Mouse (Mus musculus): ENCODE measurements around the gene Aldh16a1.
"Not testable (repeated sequence)": the region's sequence is repeated elsewhere in the genome, so short reads cannot be mapped to it uniquely, and the experiment has no call there.

Gene Aldh16a1

DNA sequence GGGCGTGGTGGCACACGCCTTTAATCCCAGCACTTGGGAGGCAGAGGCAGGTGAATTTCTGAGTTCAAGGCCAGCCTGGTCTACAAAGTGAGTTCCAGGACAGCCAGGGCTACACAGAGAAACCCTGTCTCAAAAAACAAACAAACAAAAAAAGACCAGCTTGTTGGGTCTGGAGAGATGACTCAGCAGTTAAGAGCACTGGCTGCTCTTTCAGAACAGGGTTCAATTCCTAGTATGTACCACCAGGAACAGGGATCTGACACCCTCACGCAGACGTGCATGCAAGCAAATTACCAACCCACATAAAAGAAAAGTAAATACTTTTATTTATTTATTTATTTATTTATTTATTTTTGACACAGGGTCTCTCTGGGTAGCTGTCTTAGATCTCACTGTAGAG lies 44.3 kb downstream of the Aldh16a1 start:
- DNase-seq: not testable (repeated sequence)

GRCm38 (mm10) chr7:45107052-45107645 lies 47.2 kb downstream of the Aldh16a1 start:
- no peak for DNase-seq

GRCm38 (mm10) chr7:45106441-45106840 lies 47.9 kb downstream of the Aldh16a1 start:
- DNase-seq: peak; percentile 54

GRCm38 (mm10) chr7:45105491-45105890 lies 48.9 kb downstream of the Aldh16a1 start:
- no peak for DNase-seq

DNA sequence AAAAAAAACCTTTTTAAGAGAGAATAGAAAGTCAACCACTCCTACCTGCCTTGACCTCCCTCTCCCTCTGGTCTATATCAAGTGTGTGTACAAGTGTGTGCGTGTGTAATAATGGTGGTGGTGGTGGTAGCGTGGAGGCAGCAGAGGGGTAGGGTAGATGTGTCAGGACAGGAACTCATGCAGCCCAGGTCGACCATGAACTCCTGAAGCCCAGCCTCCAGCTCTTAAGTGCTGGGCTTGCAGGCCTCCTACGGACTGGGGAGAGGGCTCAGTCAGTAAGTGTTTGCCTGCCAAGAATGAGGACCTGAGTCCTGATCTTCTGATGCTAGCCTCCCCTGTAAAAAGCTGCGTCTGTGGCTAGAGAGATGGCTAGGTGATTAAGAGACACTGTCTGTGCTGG lies 49.4 kb downstream of the Aldh16a1 start:
- DNase-seq: no peak

GRCm38 (mm10) chr7:45103652-45104180 lies 50.7 kb downstream of the Aldh16a1 start, which contains the start of gene Fcgrt:
Fcgrt (minus strand) TSS chr7:45103851.
- DNase-seq: no peak

GRCm38 (mm10) chr7:45102940-45103585 lies 51.3 kb downstream of the Aldh16a1 start:
- DNase-seq: no peak

GRCm38 (mm10) chr7:45102441-45102840 lies 51.9 kb downstream of the Aldh16a1 start:
- no peak for DNase-seq

- DNase-seq: no peak
Measured at GRCm38 (mm10) chr7:45100046-45100445, 54.3 kb downstream of the Aldh16a1 start.

- DNase-seq: no peak
Measured at GRCm38 (mm10) chr7:45098541-45099240, 55.7 kb downstream of the Aldh16a1 start.

- DNase-seq: no peak
Measured at GRCm38 (mm10) chr7:45097479-45097878, 56.9 kb downstream of the Aldh16a1 start.

DNA sequence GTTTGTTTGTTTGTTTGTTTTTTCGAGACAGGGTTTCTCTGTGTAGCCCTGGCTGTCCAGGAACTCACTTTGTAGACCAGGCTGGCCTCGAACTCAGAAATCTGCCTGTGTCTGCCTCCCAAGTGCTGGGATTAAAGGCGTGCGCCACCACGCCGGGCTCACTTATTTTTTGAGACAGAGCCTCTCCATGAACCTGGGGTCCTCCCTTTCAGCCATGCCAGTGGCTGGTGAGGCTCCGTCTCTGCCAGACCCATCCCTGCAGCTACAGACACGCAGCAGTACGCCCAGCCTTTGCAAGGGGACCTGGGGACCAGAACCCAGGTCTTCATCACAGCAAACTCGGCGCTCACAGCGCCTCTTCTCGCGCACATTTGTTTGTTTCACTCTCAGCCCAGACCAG lies 58.4 kb downstream of the Aldh16a1 start:
- not testable (repeated sequence) for DNase-seq

GRCm38 (mm10) chr7:45095367-45095766 lies 59.0 kb downstream of the Aldh16a1 start:
- no peak for DNase-seq

GRCm38 (mm10) chr7:45094121-45094520 lies 60.3 kb downstream of the Aldh16a1 start:
- DNase-seq: peak; percentile 76

DNA sequence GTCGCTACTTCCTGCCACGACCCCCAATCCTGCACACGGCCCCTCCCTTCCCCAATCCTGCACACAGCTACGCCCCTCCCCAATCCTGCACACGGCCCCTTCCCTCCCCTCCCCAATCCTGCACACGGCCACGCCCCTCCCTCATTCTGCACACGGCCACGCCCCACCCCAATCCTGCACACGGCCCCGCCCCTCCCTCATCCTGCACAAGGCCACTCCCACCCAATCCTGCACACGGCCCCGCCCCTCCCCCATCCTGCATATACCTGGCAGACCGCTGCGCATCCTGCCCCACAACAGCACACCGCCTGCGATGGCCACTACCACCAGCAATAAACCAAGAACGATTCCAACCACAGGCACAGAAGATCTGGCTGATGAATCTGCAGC lies 60.9 kb downstream of the Aldh16a1 start:
- peak; percentile 74 for DNase-seq

DNA sequence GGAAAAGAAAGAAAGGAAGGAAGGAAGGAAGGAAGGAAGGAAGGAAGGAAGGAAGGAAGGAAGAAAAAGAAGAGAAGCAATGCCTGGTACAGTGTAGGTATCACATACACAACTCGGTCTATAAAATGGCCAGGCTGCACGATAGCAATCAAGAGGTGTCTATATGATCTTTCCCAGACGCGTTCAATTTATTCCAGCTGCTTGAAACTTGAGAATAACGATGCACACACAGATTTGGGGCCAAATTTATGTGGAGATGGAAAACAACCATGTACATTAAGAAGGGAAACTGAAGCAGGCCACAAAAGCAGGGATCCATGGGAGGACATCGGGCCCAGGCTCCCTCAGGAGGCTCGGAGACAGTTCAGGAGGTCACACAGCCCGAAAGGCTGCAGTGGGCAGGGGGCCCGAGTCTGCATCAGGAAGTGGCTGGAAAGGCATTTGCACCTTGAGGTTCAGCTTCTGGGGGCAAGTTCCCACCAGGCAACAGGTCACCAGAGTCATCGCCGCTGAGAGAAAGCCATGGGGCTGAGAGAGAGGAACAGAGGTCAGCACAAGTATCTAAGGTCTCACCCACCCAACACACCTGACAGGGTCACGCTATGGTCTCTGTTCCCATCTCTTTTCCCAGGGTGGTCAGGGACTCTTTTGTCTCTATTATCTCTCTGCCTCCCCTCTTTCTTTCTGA lies 61.4 kb downstream of the Aldh16a1 start:
- DNase-seq: no peak

- DNase-seq: peak; percentile 97
Measured at GRCm38 (mm10) chr7:45092048-45092447, 62.3 kb downstream of the Aldh16a1 start, which contains the start of gene Rcn3. Rcn3 (minus strand) TSS chr7:45092221.

DNA sequence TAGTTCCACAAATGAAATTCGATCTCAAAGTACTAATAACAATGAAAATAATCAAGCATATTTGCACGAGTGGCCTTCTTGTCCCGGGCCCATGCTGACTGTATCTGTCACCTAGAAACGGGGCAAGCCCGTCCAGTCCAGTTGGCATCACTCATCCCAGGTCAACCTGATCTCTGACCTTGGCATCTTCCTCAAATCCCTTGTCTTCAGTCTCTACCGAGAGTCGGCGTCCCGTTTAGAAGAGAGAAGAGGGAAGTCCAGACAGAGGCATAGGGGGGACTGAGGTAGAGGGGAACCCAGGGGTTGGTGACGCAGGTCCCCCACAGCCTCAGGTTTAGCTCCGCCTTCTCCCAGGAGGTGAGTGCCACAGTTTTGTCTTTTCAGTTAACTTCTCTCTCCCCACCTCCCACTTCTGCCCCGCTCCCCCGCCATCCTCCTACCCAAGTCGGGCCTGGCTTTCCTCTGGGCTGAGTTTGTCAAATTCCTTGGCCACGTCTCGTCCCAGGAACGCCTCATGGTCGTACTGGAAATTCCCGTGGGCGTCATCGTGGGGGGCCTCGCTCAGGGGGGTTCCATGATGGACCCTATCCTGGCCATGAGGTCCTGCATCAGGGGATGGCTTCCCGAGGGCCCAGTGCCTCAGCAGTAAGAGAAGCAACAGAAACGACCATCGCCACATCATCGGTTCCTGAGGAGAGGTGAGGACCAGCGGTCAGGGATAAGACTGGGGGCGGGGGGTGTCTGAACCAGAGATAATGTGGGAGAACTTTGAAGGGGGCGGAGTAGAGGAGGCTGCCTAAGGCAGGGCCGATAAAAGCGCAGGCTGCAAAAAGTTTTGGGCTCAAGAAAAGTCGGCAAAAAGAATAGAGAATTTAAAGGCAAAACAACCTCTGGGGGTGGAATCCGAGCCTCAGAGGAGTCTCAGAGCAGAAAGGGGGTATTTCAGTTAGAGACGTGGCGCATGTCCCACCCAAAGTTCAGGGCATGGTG lies 63.1 kb downstream of the Aldh16a1 start:
- peak; percentile 39 for DNase-seq
